Mouse (Mus musculus) kidney, postnatal 0 days (tissue): Measurements from ENCODE around the gene Atp6v1g1. TPM values are rescaled to one million over a fixed set of nuclear protein-coding genes. Genes with fewer than 3 reads are reported as not detected.

Source experiments
- ATAC-seq: fragments of 200-750 bp; cut with Nextera tagmentation; replicated peaks from 2 replicates; pipeline ENCODE4 v1.8.0; 2017; ENCODE audit warnings: low read depth, moderate number of reproducible peaks, moderate TSS enrichment, moderate library complexity; ENCODE audit not compliant: low FRiP score
- DNase-seq: peaks from one replicate; pipeline ENCODE4 v3.0.0-alpha.2; 2016; ENCODE audit warnings: low spot score
- H3K27ac ChIP-seq: fragments of 300-500 bp; sonication (generic); 2 replicates; pipeline ENCODE4 v1.5.1; 2014; ENCODE audit warnings: mild to moderate bottlenecking
- H3K27me3 ChIP-seq: fragments of 300-500 bp; sonication (generic); 2 replicates; pipeline ENCODE4 v1.6.1; 2014; ENCODE audit warnings: low read length, mixed read lengths; ENCODE audit not compliant: insufficient read depth
- H3K36me3 ChIP-seq: fragments of 300-500 bp; sonication (generic); 2 replicates; pipeline ENCODE4 v1.6.1; 2014; ENCODE audit warnings: low read length, mixed read lengths; ENCODE audit not compliant: insufficient read depth
- H3K4me1 ChIP-seq: fragments of 300-500 bp; sonication (generic); replicated peaks from 2 replicates; pipeline ENCODE4 v1.6.1; 2014; ENCODE audit warnings: antibody characterized with exemption, low read length, mixed read lengths; ENCODE audit not compliant: insufficient read depth
- H3K4me2 ChIP-seq: fragments of 300-500 bp; sonication (generic); 2 replicates; pipeline ENCODE4 v1.6.1; 2014; ENCODE audit warnings: mild to moderate bottlenecking, low read length, moderate library complexity, mixed read lengths
- H3K4me3 ChIP-seq: fragments of 300-500 bp; sonication (generic); replicated peaks from 2 replicates; pipeline ENCODE4 v1.5.1; 2014; ENCODE audit warnings: low read depth, low read length
- H3K9ac ChIP-seq: fragments of 300-500 bp; sonication (generic); 2 replicates; pipeline ENCODE4 v1.6.1; 2014; ENCODE audit warnings: low read depth, low read length
- H3K9me3 ChIP-seq: fragments of 300-500 bp; sonication (generic); replicated peaks from 2 replicates; pipeline ENCODE4 v1.6.1; 2016; ENCODE audit warnings: low read length, inconsistent platforms, mixed read lengths
- CTCF ChIP-seq: IDR thresholded peaks from 2 replicates; pipeline ENCODE4 v1.5.1; 2016; ENCODE audit warnings: antibody characterized with exemption, low read depth, mild to moderate bottlenecking, moderate library complexity
- WGBS: fragments of 180-500 bp; shearing (Covaris S2); extraction: QIAGEN DNeasy Blood & Tissue Kit; methylation state at CpG from one replicate; pipeline ENCODE4 v1.1.7; 2014; 5-methylcytosine and 5-hydroxymethylcytosine counted together
- polyA plus RNA-seq: library from polyadenylated mRNA; unstranded; fragments of >200 nt; fragmentation: Nextera tagmentation; extraction: Ambion mirVana; gene quantifications from 2 replicates; pipeline ENCODE4 v1.2.1, GENCODE M21; 2015

Gene Atp6v1g1
- polyA plus RNA-seq, 1 experiment from 2014 or later: 405 TPM

GRCm38 (mm10) chr4:63559127-63559697 lies 14.6 kb downstream of the Atp6v1g1 start:
- DNase-seq (no peak), ATAC-seq (no peak)
- Histone ChIP-seq H3K4me1 (peaks cover 27% of the 10 kb centered on the region), H3K9ac (peak overlapping the region; percentile 76; the same call in 1 of the 2 replicates), H3K36me3 (0 out of 2 replicates have a peak, but pooled peaks cover 2% of the 10 kb centered on the region), H3K27me3 (no peaks in the 10 kb centered on the region), H3K27ac (peak overlapping the region; percentile 19; the same call in 1 of the 2 replicates), H3K4me3 (peak overlapping the region; percentile 56), H3K4me2 (peak overlapping the region; percentile 69), H3K9me3 (no peaks in the 10 kb centered on the region)
- no peak for TF ChIP-seq CTCF
- 36% methylated on average over 9 of the region's 9 CpGs for WGBS

- peak; percentile 40; the same call in 1 of the 2 replicates for TF ChIP-seq CTCF
- no peak for ATAC-seq
These were observed 15.5 kb downstream of the Atp6v1g1 start for GRCm38 (mm10) chr4:63560079-63560478.

GRCm38 (mm10) chr4:63561861-63562675 lies 17.5 kb downstream of the Atp6v1g1 start:
- H3K27ac ChIP-seq: peak overlapping the region; percentile 27; the same call in 1 of the 2 replicates

More at GRCm38 (mm10) chr4:63560079-63560478, 15.5 kb downstream of the Atp6v1g1 start:
- Histone ChIP-seq H3K27me3 (no peaks in the 10 kb centered on the region), H3K4me3 (no peak overlapping the region), H3K4me1 (peaks cover 27% of the 10 kb centered on the region), H3K36me3 (no peaks in the 10 kb centered on the region), H3K27ac (no peak overlapping the region), H3K4me2 (no peak overlapping the region), H3K9ac (no peak overlapping the region), H3K9me3 (no peaks in the 10 kb centered on the region)
- WGBS: 80% methylated on average over 8 of the region's 8 CpGs
- no peak for DNase-seq

GRCm38 (mm10) chr4:63562742-63563141 lies 18.2 kb downstream of the Atp6v1g1 start:
- no peak overlapping the region for H3K4me2 ChIP-seq
- 86% methylated on average over 4 of the region's 4 CpGs for WGBS

More at GRCm38 (mm10) chr4:63561861-63562675, 17.5 kb downstream of the Atp6v1g1 start:
- no peak for TF ChIP-seq CTCF
- no peaks in the 10 kb centered on the region for H3K36me3 ChIP-seq
- no peak for DNase-seq
- no peak overlapping the region for H3K4me2 ChIP-seq
- ATAC-seq: no peak
- peaks cover 25% of the 10 kb centered on the region for H3K4me1 ChIP-seq
- 61% methylated on average over 7 of the region's 7 CpGs for WGBS
- no peak overlapping the region for H3K4me3 ChIP-seq
- no peaks in the 10 kb centered on the region for H3K27me3 ChIP-seq
- no peak overlapping the region for H3K9ac ChIP-seq
- no peaks in the 10 kb centered on the region for H3K9me3 ChIP-seq

GRCm38 (mm10) chr4:63567712-63568390 lies 23.3 kb downstream of the Atp6v1g1 start:
- no peak overlapping the region for H3K4me3 ChIP-seq
- H3K9ac ChIP-seq: no peak overlapping the region
- WGBS: 89% methylated on average over 10 of the region's 10 CpGs
- H3K27ac ChIP-seq: no peak overlapping the region
- ATAC-seq: no peak; the same call in 1 of the 2 replicates
- no peaks in the 10 kb centered on the region for H3K36me3 ChIP-seq
- DNase-seq: no peak
- no peaks in the 10 kb centered on the region for H3K27me3 ChIP-seq
- H3K4me1 ChIP-seq: no peaks in the 10 kb centered on the region
- no peaks in the 10 kb centered on the region for H3K9me3 ChIP-seq
- H3K4me2 ChIP-seq: no peak overlapping the region
- TF ChIP-seq CTCF: no peak

More at GRCm38 (mm10) chr4:63562742-63563141, 18.2 kb downstream of the Atp6v1g1 start:
- no peak overlapping the region for H3K27ac ChIP-seq
- H3K27me3 ChIP-seq: no peaks in the 10 kb centered on the region
- H3K4me3 ChIP-seq: no peak overlapping the region
- DNase-seq (no peak), ATAC-seq (no peak)
- no peak for TF ChIP-seq CTCF
- H3K4me1 ChIP-seq: peaks cover 18% of the 10 kb centered on the region
- H3K9me3 ChIP-seq: no peaks in the 10 kb centered on the region
- no peaks in the 10 kb centered on the region for H3K36me3 ChIP-seq
- no peak overlapping the region for H3K9ac ChIP-seq

- no peaks in the 10 kb centered on the region for H3K36me3 ChIP-seq
- H3K9me3 ChIP-seq: no peaks in the 10 kb centered on the region
- no peak overlapping the region for H3K27ac ChIP-seq
- H3K4me1 ChIP-seq: no peaks in the 10 kb centered on the region
- no peak for DNase-seq
- H3K27me3 ChIP-seq: no peaks in the 10 kb centered on the region
- no peak overlapping the region for H3K9ac ChIP-seq
- no peak overlapping the region for H3K4me2 ChIP-seq
- no peak for ATAC-seq
- H3K4me3 ChIP-seq: no peak overlapping the region
- TF ChIP-seq CTCF: no peak
- 85% methylated on average over 8 of the region's 8 CpGs for WGBS
These were observed 24.8 kb downstream of the Atp6v1g1 start for GRCm38 (mm10) chr4:63569322-63569721.
